Mouse (Mus musculus) CH12.LX (cell line): Measurements from ENCODE around the gene Adgrl3.

Experiments used
- CTCF ChIP-seq, 2 experiments: IDR thresholded peaks in 1 of 2; conservative IDR thresholded peaks in 1 of 2; 2 replicates each; pipeline ENCODE4 v1.5.1; 2011 to 2012; ENCODE audit warnings: low read depth in 2 of 2, low read length in 2 of 2, improper control_type of control experiment in 1 of 2, inconsistent platforms in 1 of 2, mild to moderate bottlenecking in 1 of 2, moderate library complexity in 1 of 2
- RCOR1 ChIP-seq: conservative IDR thresholded peaks from 2 replicates; pipeline ENCODE4 v1.6.1; 2012; ENCODE audit warnings: low read depth, mild to moderate bottlenecking, inconsistent platforms, low read length, improper control_type of control experiment

- TF ChIP-seq RCOR1 (no peak), CTCF (conservative IDR thresholded peaks at IDR 0.05 in 1 of 2, IDR thresholded peaks at IDR 0.05 in 1 of 2; ENCODE audit: low read depth in 2 of 2, low read length in 2 of 2) (no peak)
Measured at GRCm38 (mm10) chr5:81329571-81329971, 309.6 kb downstream of the Adgrl3 start.
